Mouse (Mus musculus) stomach, postnatal 0 days (tissue): Measurements from ENCODE around the gene Pfkl.

Experiments
- CTCF ChIP-seq: IDR thresholded peaks from 2 replicates; pipeline ENCODE4 v1.5.1; 2016; ENCODE audit warnings: antibody characterized with exemption, low read depth, mild to moderate bottlenecking, moderate library complexity
- EP300 ChIP-seq: optimal IDR thresholded peaks from 2 replicates; pipeline ENCODE3; 2016; ENCODE audit warnings: antibody characterized with exemption

GRCm38 (mm10) chr10:77971709-77972553 lies 38.0 kb downstream of the Pfkl start:
- TF ChIP-seq CTCF = peak; percentile 55
- no peak for TF ChIP-seq EP300
